Mouse (Mus musculus) stomach, embryonic 16.5 days (tissue): ENCODE measurements at regions not wholly inside any gene's neighbourhood (a gene's known extent, or its start where the extent isn't known, plus 50 kb on each side); places are given as distances from the start of the nearest gene placed in this dataset.

Experiments
- ATAC-seq: fragments of 200-750 bp; cut with Nextera tagmentation; 2 replicates; pipeline ENCODE4 v1.8.0; 2017; ENCODE audit warnings: moderate number of reproducible peaks, moderate TSS enrichment; ENCODE audit not compliant: insufficient read depth, low FRiP score
- H3K27ac ChIP-seq: fragments of 300-500 bp; sonication (generic); 2 replicates; pipeline ENCODE4 v1.5.1; 2014; ENCODE audit warnings: low read length
- H3K27me3 ChIP-seq: fragments of 300-500 bp; sonication (generic); 2 replicates; pipeline ENCODE4 v1.6.1; 2014; ENCODE audit warnings: low read length, control low read depth, mixed read lengths; ENCODE audit not compliant: control insufficient read depth, insufficient read depth
- H3K36me3 ChIP-seq: fragments of 300-500 bp; sonication (generic); 2 replicates; pipeline ENCODE4 v1.6.1; 2014; ENCODE audit warnings: low read length; ENCODE audit not compliant: control insufficient read depth, insufficient read depth
- H3K4me1 ChIP-seq: fragments of 300-500 bp; sonication (generic); 2 replicates; pipeline ENCODE4 v1.6.1; 2014; ENCODE audit warnings: low read length, control low read depth, mixed read lengths; ENCODE audit not compliant: control insufficient read depth, insufficient read depth
- H3K4me2 ChIP-seq: fragments of 300-500 bp; sonication (generic); 2 replicates; pipeline ENCODE4 v1.6.1; 2014; ENCODE audit warnings: low read depth, low read length, mixed read lengths
- H3K4me3 ChIP-seq: fragments of 300-500 bp; sonication (generic); replicated peaks from 2 replicates; pipeline ENCODE4 v1.5.1; 2014; ENCODE audit warnings: mild to moderate bottlenecking, low read length
- H3K9ac ChIP-seq: fragments of 300-500 bp; sonication (generic); 2 replicates; pipeline ENCODE4 v1.6.1; 2014; ENCODE audit warnings: low read length
- H3K9me3 ChIP-seq: fragments of 300-500 bp; sonication (generic); replicated peaks from 2 replicates; pipeline ENCODE4 v1.6.1; 2016; ENCODE audit warnings: low read length, control low read depth; ENCODE audit not compliant: control insufficient read depth
- WGBS: fragments of 180-500 bp; shearing (Covaris S2); extraction: QIAGEN DNeasy Blood & Tissue Kit; methylation state at CpG from one replicate; pipeline ENCODE4 v1.1.7; 2014; 5-methylcytosine and 5-hydroxymethylcytosine counted together

DNA sequence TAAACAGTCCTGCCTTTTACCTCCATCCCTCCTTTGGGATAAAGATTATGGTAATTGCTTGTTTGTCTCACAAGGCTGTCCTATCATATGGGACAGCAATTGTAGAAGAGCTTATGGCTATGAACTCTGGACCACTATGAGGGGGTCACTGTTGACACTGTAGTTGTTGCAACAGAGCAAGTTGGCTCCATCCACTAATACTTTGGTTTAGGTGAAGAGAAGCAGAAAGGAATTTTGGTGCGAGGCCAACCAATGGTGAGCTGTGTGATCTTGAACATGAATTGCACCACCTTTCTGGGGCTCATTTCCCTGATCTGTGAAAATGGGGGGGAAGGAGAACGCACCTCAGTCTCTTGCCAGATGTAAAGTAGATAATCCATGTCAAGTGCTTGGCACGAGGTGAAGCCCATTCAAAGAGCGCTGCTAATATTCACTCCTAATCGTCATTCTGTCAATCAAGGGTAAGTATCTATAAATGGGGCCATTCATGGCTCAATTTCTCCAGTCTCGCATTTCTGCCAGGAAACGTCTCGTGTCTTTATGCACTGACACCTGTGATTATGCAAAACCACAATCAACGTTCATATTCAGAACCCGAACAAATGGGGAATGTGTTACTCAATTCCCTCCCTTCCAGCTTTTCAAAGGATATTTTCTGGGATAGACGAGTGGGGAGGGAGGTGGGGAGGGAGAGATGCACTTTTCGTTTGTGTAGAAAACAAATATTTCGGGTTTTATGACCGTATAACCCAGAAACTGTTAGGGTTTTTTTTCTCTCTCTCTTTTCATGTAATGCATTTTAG is 133.3 kb upstream of the Jun start:
- H3K9me3 ChIP-seq: no peaks in the 10 kb centered on the region
- no peaks in the 10 kb centered on the region for H3K27me3 ChIP-seq
- no peak for ATAC-seq
- H3K27ac ChIP-seq: no peak overlapping the region
- no peaks in the 10 kb centered on the region for H3K36me3 ChIP-seq
- no peak overlapping the region for H3K9ac ChIP-seq
- no peak overlapping the region for H3K4me2 ChIP-seq
- H3K4me1 ChIP-seq: 0 out of 2 replicates have a peak, but pooled peaks cover 2% of the 10 kb centered on the region
- WGBS: 68% methylated on average over 14 of the region's 14 CpGs
- H3K4me3 ChIP-seq: no peak overlapping the region

DNA sequence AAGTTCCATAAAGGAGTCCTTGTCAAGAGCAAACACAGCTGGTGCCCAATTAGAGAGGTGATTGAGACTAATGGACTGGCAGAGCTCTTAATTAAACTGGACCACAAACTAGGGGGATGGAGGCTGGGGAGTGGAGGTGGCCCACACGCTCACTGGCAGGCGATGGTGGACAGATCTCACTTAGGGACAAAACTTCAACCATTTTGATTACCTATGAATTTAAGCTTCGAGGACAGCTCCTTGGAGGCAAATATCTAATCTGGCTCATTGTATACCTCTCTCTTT is 133.8 kb upstream of the Jun start:
- Histone ChIP-seq H3K4me1 (0 out of 2 replicates have a peak, but pooled peaks cover 2% of the 10 kb centered on the region), H3K4me2 (no peak overlapping the region), H3K9me3 (no peaks in the 10 kb centered on the region), H3K4me3 (no peak overlapping the region), H3K27ac (no peak overlapping the region), H3K27me3 (no peaks in the 10 kb centered on the region), H3K9ac (no peak overlapping the region), H3K36me3 (no peaks in the 10 kb centered on the region)
- ATAC-seq: no peak
- 75% methylated on average over 3 of the region's 3 CpGs for WGBS

GRCm38 (mm10) chr4:95188107-95188506 is 136.1 kb upstream of the Jun start:
- Histone ChIP-seq H3K27ac (no peak overlapping the region), H3K9ac (no peak overlapping the region), H3K4me3 (no peak overlapping the region), H3K36me3 (no peaks in the 10 kb centered on the region), H3K27me3 (no peaks in the 10 kb centered on the region), H3K9me3 (no peaks in the 10 kb centered on the region), H3K4me1 (no peaks in the 10 kb centered on the region; the same call in 1 of the 2 replicates), H3K4me2 (no peak overlapping the region)
- WGBS: 62% methylated on average over 3 of the region's 3 CpGs
- ATAC-seq: peak; percentile 71; the same call in 1 of the 2 replicates

GRCm38 (mm10) chr4:95191654-95192406 is 139.8 kb upstream of the Jun start:
- Histone ChIP-seq H3K27ac (0 out of 2 replicates have a peak overlapping the region, but pooled peaks have one; percentile 21), H3K9me3 (no peaks in the 10 kb centered on the region), H3K4me2 (no peak overlapping the region), H3K36me3 (no peaks in the 10 kb centered on the region), H3K9ac (no peak overlapping the region), H3K4me3 (no peak overlapping the region), H3K4me1 (peaks cover 6% of the 10 kb centered on the region), H3K27me3 (no peaks in the 10 kb centered on the region)
- WGBS: 91% methylated on average over 7 of the region's 7 CpGs
- no peak for ATAC-seq

DNA sequence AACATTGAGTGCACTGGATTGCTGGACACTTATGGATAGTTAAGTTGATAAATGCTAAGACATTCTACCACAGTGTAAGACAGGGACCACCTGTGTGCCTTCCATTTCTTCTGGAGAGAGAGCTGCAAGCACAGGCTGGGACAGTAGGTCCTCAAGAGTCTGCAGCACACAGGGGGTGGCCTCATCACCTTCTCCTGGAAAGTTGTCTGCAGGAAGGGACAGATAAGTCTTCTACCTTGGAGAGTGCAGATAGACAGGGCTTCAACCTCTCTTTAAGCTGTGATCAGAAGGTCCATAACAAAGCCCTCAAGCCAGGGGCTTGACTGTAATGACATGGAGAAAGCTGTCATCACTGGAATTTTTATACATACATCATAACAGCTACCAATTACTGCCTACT is 140.5 kb upstream of the Jun start:
- Histone ChIP-seq H3K4me3 (no peak overlapping the region), H3K4me1 (peaks cover 10% of the 10 kb centered on the region), H3K36me3 (no peaks in the 10 kb centered on the region), H3K4me2 (no peak overlapping the region), H3K9me3 (no peaks in the 10 kb centered on the region), H3K27me3 (no peaks in the 10 kb centered on the region), H3K9ac (no peak overlapping the region), H3K27ac (0 out of 2 replicates have a peak overlapping the region, but pooled peaks have one; percentile 21)
- no peak for ATAC-seq

GRCm38 (mm10) chr4:95193028-95193427 is 141.0 kb upstream of the Jun start:
- Histone ChIP-seq H3K27ac (peak overlapping the region; percentile 81), H3K4me3 (no peak overlapping the region), H3K9me3 (no peaks in the 10 kb centered on the region), H3K4me1 (peaks cover 10% of the 10 kb centered on the region), H3K4me2 (0 out of 2 replicates have a peak overlapping the region, but pooled peaks have one; percentile 8), H3K36me3 (no peaks in the 10 kb centered on the region), H3K27me3 (no peaks in the 10 kb centered on the region), H3K9ac (no peak overlapping the region)
- peak; percentile 88 for ATAC-seq
- WGBS: 19% methylated on average over 4 of the region's 4 CpGs

- Histone ChIP-seq H3K9me3 (no peaks in the 10 kb centered on the region), H3K4me1 (peaks cover 10% of the 10 kb centered on the region), H3K36me3 (no peaks in the 10 kb centered on the region), H3K27ac (peak overlapping the region; percentile 81), H3K4me2 (0 out of 2 replicates have a peak overlapping the region, but pooled peaks have one; percentile 8), H3K27me3 (no peaks in the 10 kb centered on the region), H3K4me3 (no peak overlapping the region), H3K9ac (no peak overlapping the region)
- ATAC-seq: peak; percentile 12; the same call in 1 of the 2 replicates
- 71% methylated on average over 4 of the region's 4 CpGs for WGBS
Measured at GRCm38 (mm10) chr4:95193473-95193872, 141.5 kb upstream of the Jun start.

- Histone ChIP-seq H3K4me2 (no peak overlapping the region), H3K9ac (no peak overlapping the region), H3K4me3 (no peak overlapping the region), H3K27ac (no peak overlapping the region), H3K27me3 (no peaks in the 10 kb centered on the region), H3K36me3 (no peaks in the 10 kb centered on the region), H3K9me3 (no peaks in the 10 kb centered on the region), H3K4me1 (peaks cover 10% of the 10 kb centered on the region)
- WGBS: 62% methylated on average over 5 of the region's 5 CpGs
- ATAC-seq: no peak
Measured at GRCm38 (mm10) chr4:95194621-95195455, 142.8 kb upstream of the Jun start.
